Mouse (Mus musculus) adrenal gland (tissue): ENCODE measurements around the gene Tgfb1.

Experiments used
- intact Hi-C: fragments of 180-260 bp; cut with DNase I; formaldehyde crosslinking; loops from one replicate; pipeline ENCODE4 v1.15.1; 2025

Tgfb1 gene

GRCm38 (mm10) chr7:25731294-25732055, 44.7 kb downstream of the Tgfb1 start:
- intact Hi-C loops: no loop called here

- intact Hi-C loops: no loop called here
Observed at GRCm38 (mm10) chr7:25734991-25735390, 48.2 kb downstream of the Tgfb1 start.

- intact Hi-C loops: no loop called here
Observed at GRCm38 (mm10) chr7:25736920-25737319, 50.1 kb downstream of the Tgfb1 start.

GRCm38 (mm10) chr7:25738277-25738676, 51.5 kb downstream of the Tgfb1 start:
- intact Hi-C loops: no loop called here

- intact Hi-C loops: no loop called here
Observed at GRCm38 (mm10) chr7:25746844-25747243, 60.0 kb downstream of the Tgfb1 start.

GRCm38 (mm10) chr7:25753076-25753475, 66.3 kb downstream of the Tgfb1 start:
- intact Hi-C loops: no loop called here

- intact Hi-C loops: no loop called here
Observed at GRCm38 (mm10) chr7:25753643-25754438, 67.0 kb downstream of the Tgfb1 start.

- intact Hi-C loops: no loop called here
Observed at GRCm38 (mm10) chr7:25754439-25754737, 67.6 kb downstream of the Tgfb1 start.
